Mouse (Mus musculus) spleen, embryonic (tissue): ENCODE measurements around the gene Nkx2-2.

Experiments
- CTCF ChIA-PET: fragments of 350-600 bp; sonication (Branson Sonifier 250); formaldehyde crosslinking; loops from one replicate; lab custom pipeline; 2022; lab: Charles Lee

Gene Nkx2-2

GRCm38 (mm10) chr2:147193271-147194255 is at the start of gene Nkx2-2:
Gene Nkx2-2, minus strand, starts transcription at chr2:147194243.
- CTCF ChIA-PET, result no interaction called here

GRCm38 (mm10) chr2:147235707-147236290 is 41.8 kb upstream of the Nkx2-2 start:
- CTCF ChIA-PET, result no interaction called here

DNA sequence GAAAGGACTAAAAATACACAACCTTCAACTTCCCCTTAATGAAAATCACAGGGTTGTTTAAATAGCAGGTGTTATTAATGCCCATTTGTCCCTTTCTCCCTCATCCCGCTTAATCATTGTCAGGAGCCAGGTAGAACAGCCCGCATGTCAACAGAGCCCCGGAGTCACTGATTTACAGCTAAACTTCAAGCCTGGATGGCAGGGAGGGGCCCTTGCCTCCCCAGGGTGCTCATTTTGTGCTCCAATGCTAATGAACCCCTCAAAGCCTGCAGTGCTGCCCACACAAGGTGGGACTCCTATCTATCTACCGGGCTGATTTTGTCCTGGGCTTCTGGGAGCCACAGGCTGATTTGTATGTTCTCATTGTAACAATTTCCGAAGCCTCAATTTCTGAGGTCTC is 37.1 kb upstream of the Nkx2-2 start:
- CTCF ChIA-PET, result no interaction called here

- CTCF ChIA-PET, result no interaction called here
Measured at GRCm38 (mm10) chr2:147205076-147205615, 11.1 kb upstream of the Nkx2-2 start.

DNA sequence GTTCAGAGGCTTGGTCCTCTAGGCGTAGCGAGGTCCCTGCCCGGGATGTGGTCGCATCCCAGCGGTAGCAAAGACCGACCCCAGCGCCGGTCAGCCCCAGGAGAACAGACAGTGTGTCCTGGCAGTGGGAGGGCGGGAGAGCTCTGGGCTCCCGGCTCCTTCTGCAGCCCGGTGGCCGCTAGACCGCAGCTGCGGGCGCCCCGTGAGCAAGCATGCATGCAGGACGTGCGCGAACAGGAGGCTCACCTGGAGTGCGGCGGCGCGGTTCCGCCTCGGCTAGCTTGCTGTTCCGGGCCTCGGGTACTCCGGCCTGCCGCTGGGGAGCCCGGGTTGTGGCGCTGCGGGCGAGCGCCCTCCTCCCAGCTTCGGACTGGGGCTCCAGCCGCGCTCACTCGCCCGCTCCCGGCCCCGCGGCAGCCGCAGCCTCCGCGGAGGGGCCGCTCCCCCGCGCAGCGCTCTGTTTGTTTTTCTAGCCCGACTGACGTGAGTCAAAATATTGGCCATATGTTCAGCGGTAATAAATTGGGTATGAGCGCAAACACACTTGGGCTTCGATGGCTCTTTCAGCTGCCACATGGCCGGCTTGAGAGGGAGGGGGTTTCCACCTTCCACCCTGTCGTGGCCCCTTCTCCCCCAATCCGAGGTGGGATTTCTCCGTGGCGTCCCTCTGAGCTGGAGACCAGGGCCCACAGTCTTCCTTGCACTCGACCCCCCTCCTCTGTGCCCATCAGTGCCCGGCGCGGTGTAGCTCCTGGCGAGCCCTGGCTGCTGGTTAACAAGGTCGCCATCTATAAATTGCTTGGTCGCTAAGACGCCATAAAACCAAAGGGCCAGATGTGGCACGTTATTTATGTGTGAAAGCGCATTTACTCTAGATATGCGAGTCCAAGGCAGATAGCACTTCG is 920 bp upstream of the Nkx2-2 start:
- CTCF ChIA-PET, result no interaction called here

GRCm38 (mm10) chr2:147192731-147193130 is 1.3 kb downstream of the Nkx2-2 start:
- CTCF ChIA-PET, result no interaction called here

- CTCF ChIA-PET, result no interaction called here
Measured at GRCm38 (mm10) chr2:147190316-147191021, 3.6 kb downstream of the Nkx2-2 start.

- CTCF ChIA-PET, result no interaction called here
Measured at GRCm38 (mm10) chr2:147189546-147190315, 4.3 kb downstream of the Nkx2-2 start.

DNA sequence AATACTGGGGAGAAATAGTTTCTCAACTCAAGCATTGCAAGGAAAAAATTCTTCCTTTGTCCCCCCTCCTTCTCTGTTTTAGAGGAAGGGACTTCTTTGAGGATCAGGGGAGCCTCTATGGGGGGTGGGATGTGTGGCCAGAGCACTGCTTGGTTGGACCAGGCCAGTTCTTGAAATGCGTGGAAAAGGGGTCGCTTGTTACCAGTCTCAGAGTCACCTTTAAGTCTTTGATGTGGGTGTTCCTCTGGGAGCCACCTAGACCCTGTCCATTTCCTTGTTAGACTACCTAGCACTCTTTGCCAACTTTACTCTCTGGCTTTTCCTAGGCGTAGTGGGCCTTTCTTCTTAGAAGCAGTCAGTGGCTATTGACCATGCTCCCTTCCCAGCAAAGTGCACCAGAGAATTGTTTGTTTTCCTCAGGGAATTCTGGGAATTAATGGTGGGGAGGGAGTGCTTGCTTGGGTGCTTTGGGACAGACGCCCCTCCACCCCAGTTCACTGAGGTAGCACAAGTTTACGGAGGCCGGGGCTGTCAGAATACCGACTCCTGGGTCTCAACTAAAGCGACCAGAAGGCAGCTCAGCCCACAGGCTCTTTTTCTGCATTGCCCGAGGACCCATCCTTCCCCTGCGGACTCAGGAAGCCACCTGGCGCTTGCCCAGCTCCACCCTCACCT is 5.0 kb downstream of the Nkx2-2 start:
- CTCF ChIA-PET, result interaction anchor here (0.7 kb wide), 1 partner anchor 12 kb away, joined by 4 read pairs; no protein-coding TSS in a partner anchor

GRCm38 (mm10) chr2:147188074-147188700 is 5.9 kb downstream of the Nkx2-2 start:
- CTCF ChIA-PET, result interaction anchor here (0.7 kb wide), 1 partner anchor 13 kb away, joined by 4 read pairs; no protein-coding TSS in a partner anchor

GRCm38 (mm10) chr2:147187061-147187870 is 6.8 kb downstream of the Nkx2-2 start:
- CTCF ChIA-PET, result no interaction called here

DNA sequence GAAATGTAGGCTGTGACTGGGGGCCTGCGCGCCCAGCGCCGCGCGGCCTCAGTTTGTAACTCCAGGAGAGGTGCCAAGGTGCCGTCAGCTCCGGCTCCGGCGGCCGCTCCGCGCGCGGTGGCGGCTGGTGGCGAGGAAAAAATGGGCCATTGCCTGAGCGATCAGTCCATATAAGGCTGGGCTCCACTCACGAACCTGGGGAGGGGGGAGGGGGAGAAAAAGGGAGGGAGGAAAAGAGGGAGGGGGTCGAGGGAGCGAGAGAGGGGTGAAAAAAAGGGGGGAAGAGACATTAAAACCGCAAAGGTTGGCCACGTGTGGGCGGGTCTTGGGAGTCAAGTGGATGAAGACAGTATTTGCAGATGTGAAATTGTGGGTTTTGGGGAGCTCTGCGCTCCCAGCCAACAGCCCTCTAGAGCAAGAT is 7.8 kb downstream of the Nkx2-2 start:
- CTCF ChIA-PET, result interaction anchor here (0.6 kb wide), 1 partner anchor 262 kb away, joined by 7 read pairs; no protein-coding TSS in a partner anchor

GRCm38 (mm10) chr2:147185561-147185960 is 8.5 kb downstream of the Nkx2-2 start:
- CTCF ChIA-PET, result no interaction called here

- CTCF ChIA-PET, result no interaction called here
Measured at GRCm38 (mm10) chr2:147184071-147184990, 9.7 kb downstream of the Nkx2-2 start.

DNA sequence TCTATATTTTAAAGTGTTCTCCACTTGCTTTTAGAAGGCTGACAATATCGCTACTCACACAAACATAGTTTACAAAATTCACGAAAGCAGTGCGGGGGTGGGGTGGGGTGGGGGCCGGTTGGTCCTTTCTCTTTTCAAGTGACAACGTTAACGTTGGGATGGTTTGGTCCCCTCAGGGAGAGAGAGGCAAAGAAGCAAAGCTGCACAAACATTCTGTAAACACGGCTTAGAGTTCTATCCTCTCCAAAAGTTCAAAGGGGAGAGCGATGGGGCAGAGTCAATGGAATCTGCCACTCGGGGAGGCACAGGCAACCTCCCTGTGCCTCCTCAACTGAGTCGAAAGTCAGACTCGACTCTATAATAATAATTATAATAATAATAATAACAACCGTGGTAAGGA is 10.5 kb downstream of the Nkx2-2 start:
- CTCF ChIA-PET, result no interaction called here

- CTCF ChIA-PET, result no interaction called here
Measured at GRCm38 (mm10) chr2:147182709-147183260, 11.3 kb downstream of the Nkx2-2 start.
